ENCODE assay signal across 22 mouse cellular contexts in the genomic region with DNA sequence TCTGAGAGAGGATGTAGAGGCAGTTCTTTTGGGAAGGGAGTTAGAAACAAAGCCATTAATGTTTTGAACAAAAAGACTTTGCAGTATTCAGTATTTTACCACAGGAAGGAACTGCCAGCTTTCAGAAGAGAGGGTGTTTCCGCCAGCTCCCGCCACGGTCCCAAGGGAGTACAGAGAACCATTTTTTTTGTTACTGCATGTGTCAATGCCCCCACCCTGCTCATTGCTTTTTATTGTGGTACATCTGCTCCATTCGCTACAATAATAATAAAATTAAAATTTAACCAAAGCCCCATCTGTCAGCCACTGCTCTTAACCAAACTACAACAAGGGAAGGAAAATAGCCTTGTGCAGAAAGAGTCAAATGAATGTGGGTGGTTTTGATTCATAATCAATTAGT. TPM values are rescaled to one million over a fixed set of nuclear protein-coding genes. Genes with fewer than 3 reads are reported as not detected.
DNase-seq lines count a peak whose midpoint lies in the region; ATAC-seq and TF ChIP-seq lines count a peak whose summit lies in the region.
"Had no signal": no experiment of that assay in that cellular context is flagged by ENCODE, and none has a peak within 500 bp of the region (broad histone marks: within the 10 kb centered on the region; RNA-seq: fewer than 3 reads in every experiment).

No protein-coding gene starts in this region.

- no peaks in the 10 kb centered on the region for H3K79me2 ChIP-seq in CH12.LX (replicated peaks; ENCODE audit: control insufficient read depth, extremely low read depth, insufficient read depth, poor library complexity, severe bottlenecking)

- dilution Hi-C loops in CH12.LX (cut with MboI; ENCODE audit: extremely low pct_ligation_motif_present, extremely low pct_unique_long_range_greater_than_20kb, low sequenced_read_pairs): no loop called here

- no peaks in the 10 kb centered on the region for H3K27me3 ChIP-seq in hindbrain, embryonic 11.5 days (ENCODE audit: control insufficient read depth, insufficient read depth, low read length)
- peaks cover 7% of the 10 kb centered on the region; the same call in 1 of the 2 replicates for H3K27me3 ChIP-seq in hindbrain, embryonic 10.5 days (ENCODE audit: insufficient read depth, poor library complexity, severe bottlenecking)
- no peaks in the 10 kb centered on the region for H3K27me3 ChIP-seq in CH12.LX (replicated peaks)
- H3K27me3 ChIP-seq: embryonic facial prominence, embryonic 13.5 days; forebrain, embryonic 12.5 days; kidney, embryonic 15.5 days; limb, embryonic 13.5 days had no signal

- ATAC-seq in hindbrain, embryonic 11.5 days (ENCODE audit: low FRiP score): peak; percentile 25; the same call in 1 of the 2 replicates
- ATAC-seq: hindbrain, postnatal 0 days; intestine, embryonic 16.5 days; liver, embryonic 12.5 days had no signal

- H3K4me3 ChIP-seq in hindbrain, embryonic 11.5 days (ENCODE audit: low read depth, low read length): no peak overlapping the region
- H3K4me3 ChIP-seq in hindbrain, embryonic 10.5 days: no peak overlapping the region
- H3K4me3 ChIP-seq in CH12.LX (replicated peaks in 1 of 3; ENCODE audit: low read depth in 2 of 3, low read length in 2 of 3, poor library complexity in 1 of 3): no peak overlapping the region
- H3K4me3 ChIP-seq: embryonic facial prominence, embryonic 13.5 days; erythroblast, embryonic 14.5 days; forebrain, embryonic 12.5 days; heart, embryonic 10.5 days; kidney, embryonic 15.5 days; limb, embryonic 13.5 days; liver, embryonic 12.5 days; midbrain, embryonic 12.5 days had no signal

- no peak overlapping the region for H3K27ac ChIP-seq in hindbrain, embryonic 11.5 days (ENCODE audit: low read depth, low read length)
- H3K27ac ChIP-seq in hindbrain, embryonic 10.5 days: no peak overlapping the region
- no peak overlapping the region for H3K27ac ChIP-seq in CH12.LX (ENCODE audit: insufficient read depth, low read depth)
- H3K27ac ChIP-seq: embryonic facial prominence, embryonic 13.5 days; forebrain, embryonic 12.5 days; heart, embryonic 10.5 days; hindbrain, postnatal 0 days; kidney, embryonic 15.5 days; limb, embryonic 13.5 days; liver, embryonic 12.5 days; midbrain, embryonic 12.5 days had no signal

- TF ChIP-seq CTCF in CH12.LX (conservative IDR thresholded peaks at IDR 0.05 in 1 of 2, IDR thresholded peaks at IDR 0.05 in 1 of 2; ENCODE audit: low read depth in 2 of 2, low read length in 2 of 2): no peak

- peak; percentile 82 for TF ChIP-seq EP300 in CH12.LX (IDR thresholded peaks at IDR 0.05; ENCODE audit: low read length)

- TF ChIP-seq RAD21 in CH12.LX (IDR thresholded peaks at IDR 0.05; ENCODE audit: low read depth, low read length): no peak

- H3K9me3 ChIP-seq in hindbrain, embryonic 11.5 days (ENCODE audit: control insufficient read depth, low read length): no peaks in the 10 kb centered on the region
- H3K9me3 ChIP-seq in hindbrain, embryonic 10.5 days: no peaks in the 10 kb centered on the region
- H3K9me3 ChIP-seq in CH12.LX (replicated peaks; ENCODE audit: low read length): no peaks in the 10 kb centered on the region
- H3K9me3 ChIP-seq: embryonic facial prominence, embryonic 13.5 days; forebrain, embryonic 12.5 days; heart, embryonic 10.5 days; kidney, embryonic 15.5 days; limb, embryonic 13.5 days; liver, embryonic 12.5 days; midbrain, embryonic 12.5 days had no signal

- TF ChIP-seq POLR2A in CH12.LX (IDR thresholded peaks at IDR 0.05; ENCODE audit: low read depth, low read length): no peak

- H3K4me2 ChIP-seq in hindbrain, embryonic 11.5 days (replicated peaks; ENCODE audit: low read depth, low read length): no peak overlapping the region
- H3K4me2 ChIP-seq in CH12.LX (ENCODE audit: insufficient read depth, low read depth, poor library complexity, severe bottlenecking): peak overlapping the region; percentile 40; the same call in 1 of the 2 replicates
- H3K4me2 ChIP-seq: embryonic facial prominence, embryonic 13.5 days; forebrain, embryonic 12.5 days; kidney, embryonic 15.5 days; limb, embryonic 13.5 days; liver, embryonic 12.5 days; midbrain, embryonic 12.5 days had no signal

- no peaks in the 10 kb centered on the region for H3K36me3 ChIP-seq in hindbrain, embryonic 11.5 days (ENCODE audit: control insufficient read depth, insufficient read depth, low read length)
- H3K36me3 ChIP-seq in hindbrain, embryonic 10.5 days: no peaks in the 10 kb centered on the region
- no peaks in the 10 kb centered on the region for H3K36me3 ChIP-seq in CH12.LX (replicated peaks in 1 of 2; ENCODE audit: control insufficient read depth in 1 of 2, insufficient read depth in 1 of 2, low read length in 1 of 2)
- H3K36me3 ChIP-seq: embryonic facial prominence, embryonic 13.5 days; forebrain, embryonic 12.5 days; heart, embryonic 10.5 days; kidney, embryonic 15.5 days; limb, embryonic 13.5 days; liver, embryonic 12.5 days; midbrain, embryonic 12.5 days had no signal

- no peaks in the 10 kb centered on the region for H3K4me1 ChIP-seq in hindbrain, embryonic 11.5 days (replicated peaks; ENCODE audit: control insufficient read depth, insufficient read depth, low read length)
- H3K4me1 ChIP-seq in hindbrain, embryonic 10.5 days (replicated peaks): no peaks in the 10 kb centered on the region
- H3K4me1 ChIP-seq in CH12.LX (ENCODE audit: control insufficient read depth in 1 of 2, insufficient read depth in 2 of 2): peaks cover 15 to 31% of the 10 kb centered on the region in 2 experiments
- H3K4me1 ChIP-seq: embryonic facial prominence, embryonic 13.5 days; forebrain, embryonic 12.5 days; kidney, embryonic 15.5 days; limb, embryonic 13.5 days; liver, embryonic 12.5 days; midbrain, embryonic 12.5 days had no signal

- in situ Hi-C loops in CH12.LX (cut with MboI; ENCODE audit: low pct_ligation_motif_present, low pct_unique_long_range_greater_than_20kb, low sequenced_read_pairs): no loop called here

- no peak for DNase-seq in hindbrain, embryonic 11.5 days (ENCODE audit: low spot score)
- DNase-seq in hindbrain, embryonic 10.5 days (ENCODE audit: low spot score): no peak
- peak; percentile 19 for DNase-seq in lung, postnatal 25 days (ENCODE audit: low spot score)
- DNase-seq in lung, postnatal 36 days: no peak
- DNase-seq in CH12.LX (ENCODE audit: extremely low read depth): peak; percentile 74
- DNase-seq in spleen, postnatal 36 days (ENCODE audit: low spot score in 2 of 2): peak; percentile 84 to 88
- no peak for DNase-seq in frontal cortex, postnatal 10 days (ENCODE audit: low spot score in 2 of 2)
- DNase-seq: cerebellum, adult 11-12 months; cerebellum, postnatal 25 days; embryo, embryonic 11 days; lung, adult 18-20 months; lung, postnatal 10 days had no signal

- no peak overlapping the region for H3K9ac ChIP-seq in hindbrain, embryonic 11.5 days (ENCODE audit: low read depth, low read length)
- peak overlapping the region; percentile 33 for H3K9ac ChIP-seq in CH12.LX (ENCODE audit: insufficient read depth, low read depth)
- H3K9ac ChIP-seq: embryonic facial prominence, embryonic 13.5 days; forebrain, embryonic 12.5 days; kidney, embryonic 15.5 days; limb, embryonic 13.5 days; liver, embryonic 12.5 days; midbrain, embryonic 12.5 days had no signal

- WGBS in hindbrain, embryonic 11.5 days: 54% methylated on average over 4 of the region's 4 CpGs
- WGBS in hindbrain, embryonic 10.5 days: 77% methylated on average over 4 of the region's 4 CpGs

TF ChIP-seq in CH12.LX, 34 proteins besides CTCF, POLR2A, EP300 and RAD21 (continues in another document):
- no peak for TF ChIP-seq MXI1 (IDR thresholded peaks at IDR 0.05; ENCODE audit: low read depth, low read length)
- TF ChIP-seq SMC3 (IDR thresholded peaks at IDR 0.05; ENCODE audit: low read depth, low read length): no peak
- no peak for TF ChIP-seq PAX5 (IDR thresholded peaks at IDR 0.05; ENCODE audit: low read length)
- TF ChIP-seq MYC (IDR thresholded peaks at IDR 0.05; ENCODE audit: low read depth, low read length): 0 out of 2 replicates have a peak, but pooled peaks have one; percentile 48
- no peak for TF ChIP-seq E2F4 (IDR thresholded peaks at IDR 0.05; ENCODE audit: insufficient replicate concordance, low read depth, low read length)
- TF ChIP-seq RCOR1 (conservative IDR thresholded peaks at IDR 0.05; ENCODE audit: low read depth, low read length): no peak
- TF ChIP-seq MEF2A (IDR thresholded peaks at IDR 0.05; ENCODE audit: borderline replicate concordance, low read depth, low read length): no peak
- no peak for TF ChIP-seq NELFE (IDR thresholded peaks at IDR 0.05; ENCODE audit: low read depth, low read length)
- no peak for TF ChIP-seq TBP (conservative IDR thresholded peaks at IDR 0.05; ENCODE audit: low read depth, low read length)
- no peak for TF ChIP-seq JUN (IDR thresholded peaks at IDR 0.05; ENCODE audit: insufficient read depth, low read depth, low read length)
- TF ChIP-seq HCFC1 (IDR thresholded peaks at IDR 0.05; ENCODE audit: low read depth, low read length): peak; percentile 28; the same call in 1 of the 2 replicates
- no peak for TF ChIP-seq SIN3A (IDR thresholded peaks at IDR 0.05; ENCODE audit: low read length)
- peak; percentile 97 for TF ChIP-seq ZNF384 (IDR thresholded peaks at IDR 0.05; ENCODE audit: low read depth, low read length)
- TF ChIP-seq MAZ (IDR thresholded peaks at IDR 0.05; ENCODE audit: low read depth, low read length): peak; percentile 90
- TF ChIP-seq ZKSCAN1 (IDR thresholded peaks at IDR 0.05; ENCODE audit: borderline replicate concordance, low read depth, low read length): no peak
- no peak for TF ChIP-seq POLR2AphosphoS2 (IDR thresholded peaks at IDR 0.05; ENCODE audit: low read depth, low read length)
- TF ChIP-seq TCF12 (IDR thresholded peaks at IDR 0.05; ENCODE audit: low read depth, low read length): 0 out of 2 replicates have a peak, but pooled peaks have one; percentile 54
- TF ChIP-seq MAX (IDR thresholded peaks at IDR 0.05; ENCODE audit: low read length): no peak
- TF ChIP-seq KAT2A (IDR thresholded peaks at IDR 0.05; ENCODE audit: insufficient replicate concordance, low read length): 0 out of 2 replicates have a peak, but pooled peaks have one; percentile 59
- peak; percentile 58 for TF ChIP-seq ETS1 (conservative IDR thresholded peaks at IDR 0.05; ENCODE audit: low read depth, low read length)

RNA-seq across cellular contexts. Expression of gene Sumf1, which starts 7.2 kb away (rescaled TPM):
- 13.3 and 14.6 TPM in 2 replicates for polyA plus RNA-seq in hindbrain, embryonic 11.5 days (2014; fragmentation: Nextera tagmentation; extraction: Ambion mirVana)
- polyA plus RNA-seq in hindbrain, embryonic 10.5 days (2016; fragmentation: Nextera tagmentation; extraction: Ambion mirVana): 11.8 and 12.2 TPM in 2 replicates
- 14.9 and 17.1 TPM in 2 replicates for total RNA-seq in CH12.LX (2012; rRNA removed)
- 11.0 and 13.1 TPM in 2 replicates for total RNA-seq in CH12.LX (2014; rRNA removed)
- polyA plus RNA-seq in CH12.LX (2012; ENCODE audit: insufficient read length, low read depth): 19.1 and 23.1 TPM in 2 replicates

RNA-seq across cellular contexts. Expression of gene Itpr1, which starts 20.3 kb away (rescaled TPM):
- 4.8 and 9.6 TPM in 2 replicates for polyA plus RNA-seq in hindbrain, embryonic 11.5 days (2014; fragmentation: Nextera tagmentation; extraction: Ambion mirVana)
- polyA plus RNA-seq in hindbrain, embryonic 10.5 days (2016; fragmentation: Nextera tagmentation; extraction: Ambion mirVana): 6.9 and 9.3 TPM in 2 replicates
- total RNA-seq in CH12.LX (2012; rRNA removed) (73.1 and 78.2 TPM in 2 replicates), CH12.LX (2014; rRNA removed) (42.8 and 48.2 TPM in 2 replicates)
- 53.4 and 54.5 TPM in 2 replicates for polyA plus RNA-seq in CH12.LX (2012; ENCODE audit: insufficient read length, low read depth)

Comparison
In these comparisons a context has a peak if more than half of its experiments do, and no peak if none do; other contexts are left out.
1. DNase-seq: peak in lung, postnatal 25 days (single experiment), CH12.LX (single experiment) and spleen, postnatal 36 days (2 of 2); none in hindbrain, embryonic 11.5 days (single experiment), hindbrain, embryonic 10.5 days (single experiment), lung, postnatal 36 days (single experiment) and frontal cortex, postnatal 10 days (0 of 2).